Mouse (Mus musculus) ES-E14 (cell line): ENCODE data around the gene Anapc2.
A peak's percentile ranks its signal among the peaks of the same experiment; 100 is the strongest.

Source experiments
- CHD2 ChIP-seq: IDR thresholded peaks from 2 replicates; pipeline ENCODE4 v1.6.1; 2014; ENCODE audit warnings: mild to moderate bottlenecking, low read depth, low read length, inconsistent platforms
- HCFC1 ChIP-seq: IDR thresholded peaks from 2 replicates; pipeline ENCODE4 v1.6.1; 2012; ENCODE audit warnings: low read length, inconsistent platforms, borderline replicate concordance; ENCODE audit not compliant: insufficient read depth
- ZC3H11A ChIP-seq: IDR thresholded peaks from 2 replicates; pipeline ENCODE4 v1.6.1; 2012; ENCODE audit warnings: low read depth, mild to moderate bottlenecking, inconsistent platforms, low read length, borderline replicate concordance
- ZNF384 ChIP-seq: IDR thresholded peaks from 2 replicates; pipeline ENCODE4 v1.6.1; 2012; ENCODE audit warnings: low read depth, low read length, inconsistent platforms

DNA sequence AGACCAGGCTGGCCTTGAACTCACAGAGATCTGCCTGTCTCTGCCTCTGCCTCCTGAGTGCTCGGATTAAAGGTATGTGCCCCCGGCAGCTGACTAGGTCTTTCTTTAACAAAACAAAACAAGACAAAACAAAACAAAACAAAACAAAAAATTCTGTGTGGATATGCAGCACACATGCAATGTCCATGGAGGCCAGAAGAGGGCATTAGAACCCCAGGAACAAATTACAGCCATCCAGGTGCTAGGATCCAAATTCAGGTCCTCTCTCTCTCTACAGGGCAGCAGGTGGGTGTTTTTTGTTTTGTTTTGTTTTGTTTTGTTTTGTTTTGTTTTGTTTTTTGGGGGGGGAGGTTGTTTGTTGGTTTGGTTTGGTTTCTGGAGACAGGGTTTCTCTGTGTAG is 13.4 kb upstream of the Anapc2 start:
- TF ChIP-seq ZC3H11A (peak; percentile 39; the same call in 1 of the 2 replicates), CHD2 (no peak), HCFC1 (no peak), ZNF384 (no peak)
